Mouse (Mus musculus) 3T3-L1 (cell line): ENCODE results near the gene Adam33.
"Not testable (repeated sequence)": the region's sequence is repeated elsewhere in the genome, so short reads cannot be mapped to it uniquely, and the experiment has no call there.

Source experiments
- DNase-seq: peaks from one replicate; pipeline ENCODE4 v3.0.0-alpha.2; 2015; ENCODE audit warnings: low read depth, low spot score

Gene Adam33

GRCm38 (mm10) chr2:131063404-131063864, at the start of gene Adam33:
Gene Adam33 (minus strand): TSS chr2:131063814.
- DNase-seq: peak; percentile 14

DNA sequence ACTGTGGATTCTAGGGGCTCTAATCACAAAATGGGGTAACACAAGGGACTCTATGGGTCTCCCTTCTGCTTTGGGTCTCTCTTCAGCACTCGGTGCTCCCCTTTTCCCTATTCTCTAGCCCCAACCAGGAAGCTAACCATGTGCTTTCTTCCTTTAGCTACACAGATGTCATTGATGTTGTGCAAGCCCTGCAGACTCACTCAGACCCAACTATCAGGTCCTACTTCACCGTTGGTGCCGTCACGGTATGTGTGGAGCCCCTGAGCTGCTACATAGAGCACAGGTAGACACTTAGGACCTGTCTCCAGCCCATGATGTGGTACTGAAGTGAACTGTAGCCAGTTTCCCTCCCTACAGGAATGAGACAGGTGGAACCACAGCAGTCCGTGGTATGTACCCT, 42.4 kb upstream of the Adam33 start:
- no peak for DNase-seq

DNA sequence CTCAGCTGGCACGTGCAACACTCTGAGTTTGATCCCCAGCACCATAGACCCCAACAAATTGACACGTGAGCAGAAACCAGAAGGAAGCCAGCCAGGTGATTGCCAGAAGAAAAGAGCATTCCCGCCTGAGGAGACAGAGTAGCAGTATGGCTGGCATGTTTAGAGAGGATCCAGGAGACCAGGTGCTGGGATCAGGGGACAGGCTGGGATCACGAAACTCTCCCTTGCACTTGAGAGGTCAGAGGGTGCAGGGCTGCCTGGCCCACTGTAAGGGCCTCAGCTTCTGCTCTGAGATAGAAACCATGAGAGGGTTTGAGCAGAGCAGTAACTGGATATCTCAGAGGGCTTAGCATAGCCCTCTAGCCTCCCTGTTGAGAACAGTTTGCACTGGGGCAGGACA, 41.4 kb upstream of the Adam33 start:
- DNase-seq: not testable (repeated sequence)

DNA sequence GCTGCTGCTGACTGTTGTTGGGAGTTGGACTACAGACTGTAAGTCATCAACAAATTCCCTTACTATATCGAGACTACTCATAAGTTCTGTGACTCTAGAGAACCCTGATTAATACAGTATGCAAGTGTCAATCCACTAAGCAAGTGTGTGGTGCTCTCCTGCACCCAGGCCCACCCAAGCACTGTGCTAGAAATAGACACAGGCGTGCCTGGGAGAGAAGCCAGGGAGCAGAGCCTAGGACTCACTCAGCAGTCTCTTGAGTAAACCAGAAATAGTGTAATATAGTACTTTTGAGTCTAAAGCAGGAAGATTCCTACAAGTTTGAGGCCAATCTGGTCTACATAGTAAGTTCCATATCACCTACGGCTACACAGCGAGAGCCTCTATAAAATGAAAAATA, 40.4 kb upstream of the Adam33 start:
- no peak for DNase-seq

DNA sequence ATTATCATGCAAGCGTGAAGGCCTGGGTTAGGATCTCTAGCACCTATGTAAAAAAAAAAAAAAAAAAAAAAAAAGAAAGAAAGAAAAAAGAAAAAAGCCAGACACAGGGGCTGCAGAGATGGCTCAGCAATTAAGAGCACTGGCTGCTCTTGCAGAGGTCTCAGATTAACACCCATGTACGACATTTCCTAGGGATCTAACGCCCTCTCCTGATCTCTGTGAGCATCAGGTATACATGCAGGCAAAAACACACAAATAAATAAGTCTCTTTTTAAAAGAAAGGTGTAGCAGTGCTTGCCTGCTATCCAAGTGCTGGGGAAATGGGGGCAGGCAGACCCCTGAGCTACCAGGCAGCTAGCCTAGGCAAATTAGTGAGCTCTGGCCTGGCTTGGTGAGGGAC, 37.9 kb upstream of the Adam33 start:
- DNase-seq: no peak

GRCm38 (mm10) chr2:131097087-131097486, 33.5 kb upstream of the Adam33 start:
- no peak for DNase-seq

GRCm38 (mm10) chr2:131096101-131096795, 32.6 kb upstream of the Adam33 start:
- peak; percentile 96 for DNase-seq

DNA sequence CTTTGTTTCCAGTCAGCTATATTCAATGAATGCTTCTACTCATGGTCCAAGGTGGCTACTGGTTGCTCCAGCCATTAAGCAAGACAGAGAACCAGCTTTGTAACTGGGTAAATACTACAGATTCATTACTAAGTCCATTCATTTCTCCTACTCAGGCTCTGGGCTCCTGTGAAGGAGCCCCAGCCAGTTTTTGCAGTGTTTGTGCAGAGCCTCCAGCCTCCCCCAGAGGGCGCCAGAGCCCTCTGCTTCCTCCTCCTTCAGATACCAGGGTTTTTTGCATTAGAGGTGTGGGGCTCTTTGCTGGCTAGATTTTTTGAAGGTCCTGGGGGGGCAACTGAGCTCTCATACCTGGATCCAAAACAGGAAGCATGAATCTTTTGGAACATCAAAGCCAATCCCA, 31.2 kb upstream of the Adam33 start:
- DNase-seq: peak; percentile 88

GRCm38 (mm10) chr2:131093577-131093976, 30.0 kb upstream of the Adam33 start:
- no peak for DNase-seq

DNA sequence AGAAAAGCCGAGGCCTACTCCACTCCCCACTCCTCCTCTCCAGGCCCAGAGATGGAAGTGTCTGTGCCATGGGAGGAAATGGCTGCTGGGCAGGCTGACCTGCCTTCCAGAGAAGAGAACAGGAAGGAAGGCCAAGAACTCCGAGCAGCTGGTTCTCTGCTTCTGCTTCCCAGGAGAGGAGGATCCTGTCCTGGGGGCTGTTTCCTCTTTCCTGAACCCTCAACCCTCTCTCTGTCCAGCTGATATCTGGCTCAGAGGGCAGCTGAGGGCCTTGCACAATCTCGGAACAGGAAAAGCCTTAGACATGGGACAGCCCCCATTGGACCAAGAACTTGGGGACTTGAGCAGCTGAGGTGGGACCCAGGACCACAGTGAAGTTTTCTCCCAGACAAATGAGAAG, 27.2 kb upstream of the Adam33 start:
- no peak for DNase-seq

- no peak for DNase-seq
Measured at GRCm38 (mm10) chr2:131089634-131090033, 26.0 kb upstream of the Adam33 start.

DNA sequence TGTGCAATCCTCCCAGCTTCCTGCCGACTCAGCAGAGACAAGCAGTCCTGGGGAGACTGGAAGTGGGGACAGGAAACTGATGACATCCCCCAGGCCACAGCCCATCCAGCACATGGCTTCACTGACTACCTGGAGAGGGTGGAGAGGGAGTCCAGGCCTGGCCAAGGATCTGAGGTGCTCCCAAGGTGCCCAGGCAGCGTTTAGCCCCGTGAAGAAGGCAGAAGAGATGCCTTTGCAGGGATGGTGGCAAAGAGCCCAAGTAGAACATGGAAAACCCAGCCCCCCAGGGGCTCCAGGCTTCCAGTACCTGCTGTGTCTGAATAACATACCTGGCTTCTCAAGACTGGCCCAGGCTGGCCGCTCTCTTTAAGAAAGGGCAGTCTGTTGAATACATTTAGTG, 25.0 kb upstream of the Adam33 start:
- DNase-seq: no peak

DNA sequence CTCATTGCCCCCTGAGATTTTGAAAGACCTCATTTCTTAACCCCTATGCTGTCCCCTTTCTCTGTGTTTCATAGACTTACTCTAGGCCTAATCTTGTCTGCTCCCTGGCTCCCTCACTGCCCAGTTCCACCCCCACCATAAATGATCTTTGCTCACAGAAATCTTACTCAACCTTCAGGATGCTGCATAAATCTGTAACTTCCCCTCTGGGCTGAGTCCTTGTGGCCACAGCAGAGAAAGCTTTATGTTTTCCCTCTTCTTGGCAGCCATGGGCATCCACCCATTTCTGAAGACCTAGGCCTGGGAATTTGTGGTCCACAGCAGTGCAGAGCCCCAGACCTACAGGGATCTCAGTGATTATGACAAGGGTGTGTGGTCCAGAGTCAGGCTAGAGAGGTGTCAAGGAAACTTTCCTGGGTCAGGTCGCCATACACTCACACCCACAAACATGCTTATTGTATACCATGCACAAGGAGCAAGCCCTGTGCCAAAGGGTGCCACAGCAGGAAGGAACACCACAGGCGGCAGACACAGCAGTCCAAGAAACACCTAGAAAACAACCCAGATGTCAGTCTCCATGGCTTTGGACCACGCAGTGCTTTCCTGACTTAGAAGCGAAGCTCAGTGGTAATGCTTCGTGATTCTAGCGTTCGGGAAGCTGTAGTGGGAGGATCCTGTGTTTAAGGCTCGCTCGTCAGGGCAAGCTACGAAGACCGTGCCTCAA, 23.2 kb upstream of the Adam33 start, which contains the start of gene Siglec1:
TSS of gene Siglec1 (minus strand) at position 99 of the 724 bp plus-strand sequence.
- DNase-seq: no peak

GRCm38 (mm10) chr2:131084206-131084605, 20.6 kb upstream of the Adam33 start:
- DNase-seq: no peak

- DNase-seq: no peak
Measured at GRCm38 (mm10) chr2:131080507-131080906, 16.9 kb upstream of the Adam33 start.

DNA sequence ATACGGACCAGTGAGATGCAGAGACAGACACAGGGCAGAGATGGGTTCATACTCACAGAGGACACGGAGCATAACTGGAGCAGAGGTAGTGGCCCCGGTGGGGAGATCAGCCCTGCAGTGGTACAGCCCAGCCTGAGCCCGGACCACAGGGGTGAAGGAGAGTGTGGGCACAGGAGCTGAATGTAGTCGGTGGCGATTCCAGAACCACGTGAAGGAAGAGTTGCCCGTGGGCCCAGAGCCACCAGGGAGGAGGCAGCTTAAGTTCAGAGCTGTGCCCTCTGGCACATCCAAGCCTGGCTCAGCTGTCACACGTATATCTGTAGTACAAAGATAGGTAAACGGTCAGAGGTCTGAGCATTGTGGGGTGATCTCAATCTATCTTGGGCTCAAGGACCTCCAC, 8.9 kb upstream of the Adam33 start:
- no peak for DNase-seq

DNA sequence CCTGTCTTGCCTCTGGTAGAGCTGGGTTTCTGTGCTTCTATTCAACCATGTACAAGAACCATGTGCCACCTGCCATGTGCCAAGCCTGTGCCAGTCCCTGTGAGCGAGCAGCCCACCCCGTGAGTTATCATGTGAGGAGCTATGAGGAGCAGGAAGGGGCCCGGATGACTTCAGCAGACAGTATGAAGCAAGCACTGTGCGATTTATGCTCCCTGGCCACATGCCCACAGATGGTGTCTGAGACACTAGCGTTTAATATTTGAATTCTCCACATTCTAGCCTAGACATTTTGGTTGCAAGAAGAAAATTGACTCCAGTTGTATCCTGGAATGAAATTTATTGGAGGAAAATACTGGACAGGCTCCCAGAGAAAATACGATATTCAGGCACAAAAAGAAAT, 3.9 kb upstream of the Adam33 start:
- peak; percentile 64 for DNase-seq

GRCm38 (mm10) chr2:131066342-131066741, 2.7 kb upstream of the Adam33 start:
- no peak for DNase-seq

- peak; percentile 61 for DNase-seq
Measured at GRCm38 (mm10) chr2:131061607-131062006, 2.0 kb downstream of the Adam33 start.

GRCm38 (mm10) chr2:131060784-131061183, 2.8 kb downstream of the Adam33 start:
- DNase-seq: peak; percentile 74

GRCm38 (mm10) chr2:131059781-131060540, 3.7 kb downstream of the Adam33 start:
- peak; percentile 58 for DNase-seq

DNA sequence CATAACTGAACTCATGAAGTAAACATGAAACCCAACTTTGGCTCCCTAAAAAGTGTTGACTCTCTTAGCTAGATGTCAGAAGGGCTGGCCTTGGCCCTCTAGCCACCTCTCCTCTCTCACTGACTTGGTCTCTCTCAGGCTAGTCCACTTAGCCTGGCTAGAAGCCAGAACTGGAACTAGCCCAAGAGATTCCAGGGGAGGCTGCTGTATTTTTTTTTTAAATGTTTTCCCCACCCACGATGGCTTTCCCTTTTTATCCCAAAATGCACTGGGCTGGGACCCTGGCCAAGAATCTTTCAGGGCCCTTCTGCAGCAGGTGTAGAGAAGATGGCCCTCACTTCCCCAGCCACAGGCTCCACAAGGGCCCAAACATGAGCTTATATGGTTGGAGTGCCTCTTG, 4.2 kb downstream of the Adam33 start:
- DNase-seq: peak; percentile 85
